Mouse (Mus musculus) kidney, adult 9 months (tissue): Measurements from ENCODE around the gene Olfr1462.

ENCODE experiments used
- DNase-seq: peaks from one replicate; pipeline ENCODE4 v3.0.0; 2022

Olfr1462 gene

GRCm38 (mm10) chr19:13185434-13185833, at the start of gene Olfr1462:
Gene Olfr1462 (plus strand): TSS chr19:13185734.
- no peak for DNase-seq

- no peak for DNase-seq
These were observed 36.1 kb upstream of the Olfr1462 start, which contains the start of gene Olfr1459 for GRCm38 (mm10) chr19:13149449-13149848. Gene Olfr1459 (minus strand): TSS chr19:13149549.

- DNase-seq = no peak
These were observed 22.8 kb upstream of the Olfr1462 start, which contains the start of gene Olfr1461 for GRCm38 (mm10) chr19:13162700-13163099. Gene Olfr1461 (plus strand): TSS chr19:13163000.

- no peak for DNase-seq
These were observed 36.1 kb downstream of the Olfr1462 start for GRCm38 (mm10) chr19:13221666-13222065.

GRCm38 (mm10) chr19:13231028-13231427, 45.5 kb downstream of the Olfr1462 start, which contains the start of gene Olfr1463:
Gene Olfr1463 (plus strand): TSS chr19:13231328.
- no peak for DNase-seq
